Mouse (Mus musculus) skeletal muscle tissue, adult 2 months (tissue): Measurements from ENCODE around the gene Mipep.

Experiments
- DNase-seq: peaks from one replicate; pipeline ENCODE4 v3.0.0-alpha.2; 2012; ENCODE audit warnings: low read depth, low spot score

Mipep gene

DNA sequence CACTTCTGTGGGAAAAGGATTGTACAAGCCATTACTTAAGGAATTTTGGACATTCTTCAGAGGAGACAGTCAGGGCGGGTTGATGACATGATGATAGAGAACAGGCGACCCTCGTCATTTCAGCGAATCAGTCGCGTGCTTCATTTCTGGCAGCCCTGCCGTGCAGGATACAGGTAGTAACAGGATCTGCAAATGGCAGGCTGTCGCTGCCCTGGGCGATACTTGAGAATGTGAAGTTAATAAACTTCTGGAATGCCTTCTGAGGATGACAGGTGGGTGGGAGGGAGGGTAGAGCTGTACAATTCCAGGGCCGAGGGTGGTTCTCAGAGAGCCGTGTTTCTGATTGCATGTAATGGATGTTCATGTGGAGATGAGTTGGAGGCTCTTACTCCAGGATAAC is 82.0 kb downstream of the Mipep start:
- DNase-seq = no peak

DNA sequence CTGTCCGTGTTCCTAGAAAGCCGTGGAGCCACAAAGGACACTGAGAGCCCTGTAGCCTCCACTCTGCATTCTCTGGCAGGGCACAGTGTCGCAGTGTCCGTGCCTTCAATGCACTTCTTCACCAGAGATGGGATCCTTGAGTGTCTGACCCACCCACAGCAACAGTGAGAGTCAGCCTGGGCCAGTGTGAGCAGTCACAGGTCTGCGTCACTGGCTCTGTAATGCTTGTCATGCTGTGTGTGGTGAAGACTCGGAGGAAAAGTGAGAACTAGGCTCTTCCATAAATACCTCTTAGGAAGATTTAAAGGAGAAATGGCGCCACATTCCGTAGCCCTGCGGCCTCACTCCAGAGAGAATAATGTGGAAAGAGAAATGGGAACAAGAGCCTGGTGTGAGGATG is 84.0 kb downstream of the Mipep start:
- no peak for DNase-seq

DNA sequence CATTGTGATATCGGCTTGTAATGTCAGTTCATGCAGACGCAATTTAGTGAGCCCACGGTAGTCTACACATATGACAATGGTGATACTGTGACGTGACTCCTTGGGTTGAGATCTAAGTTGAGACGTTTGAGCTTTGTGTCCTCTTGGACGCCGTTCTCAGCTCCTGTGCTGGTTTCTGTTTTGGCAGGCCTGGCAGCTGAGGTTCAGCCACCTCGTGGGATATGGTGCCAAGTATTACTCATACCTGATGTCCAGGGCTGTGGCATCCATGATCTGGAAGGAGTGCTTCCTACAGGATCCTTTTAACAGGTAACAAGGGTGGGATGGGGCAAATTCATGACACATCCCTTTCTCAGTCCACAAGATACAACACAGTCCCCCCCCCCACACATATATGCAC is 87.5 kb downstream of the Mipep start:
- DNase-seq = no peak

DNA sequence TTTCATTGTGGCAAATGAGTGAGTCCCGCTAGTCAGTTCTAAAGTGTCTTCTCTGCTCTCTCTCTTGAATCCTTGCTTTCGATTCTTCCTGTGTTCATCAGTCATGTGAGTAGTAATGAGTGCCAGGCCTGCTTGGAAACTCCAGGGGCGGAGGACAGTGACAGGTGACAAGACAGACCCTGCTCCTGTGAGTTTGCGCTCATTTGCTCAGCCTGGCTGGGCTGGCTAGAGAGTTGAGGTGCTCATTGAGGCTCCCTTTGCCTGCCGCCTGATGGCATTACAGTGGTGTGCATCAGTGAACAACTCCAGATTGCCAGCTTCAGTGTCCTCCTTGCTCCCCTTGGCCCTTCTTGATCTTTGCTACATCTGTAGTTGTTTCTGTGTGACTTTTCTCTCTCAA is 97.7 kb downstream of the Mipep start:
- no peak for DNase-seq

DNA sequence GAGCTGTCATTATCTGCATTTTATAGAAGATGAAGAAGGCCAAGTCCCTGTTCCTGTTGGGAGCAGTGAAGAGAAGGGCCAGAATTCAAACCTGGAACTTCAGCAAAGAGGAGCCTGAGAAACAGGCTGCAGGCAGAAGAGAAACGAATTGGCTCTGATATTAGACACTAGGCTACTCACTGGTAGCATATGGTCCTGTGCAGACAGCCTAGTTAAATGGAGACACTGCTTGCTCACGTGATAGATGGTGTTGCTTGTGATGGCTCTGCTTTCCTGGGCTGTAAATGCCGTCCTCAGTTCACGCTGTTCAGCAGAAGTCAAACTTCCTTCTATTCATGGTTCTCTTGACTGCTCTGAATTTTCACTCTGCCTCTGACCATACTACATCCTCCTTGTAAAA is 98.3 kb downstream of the Mipep start:
- no peak for DNase-seq

DNA sequence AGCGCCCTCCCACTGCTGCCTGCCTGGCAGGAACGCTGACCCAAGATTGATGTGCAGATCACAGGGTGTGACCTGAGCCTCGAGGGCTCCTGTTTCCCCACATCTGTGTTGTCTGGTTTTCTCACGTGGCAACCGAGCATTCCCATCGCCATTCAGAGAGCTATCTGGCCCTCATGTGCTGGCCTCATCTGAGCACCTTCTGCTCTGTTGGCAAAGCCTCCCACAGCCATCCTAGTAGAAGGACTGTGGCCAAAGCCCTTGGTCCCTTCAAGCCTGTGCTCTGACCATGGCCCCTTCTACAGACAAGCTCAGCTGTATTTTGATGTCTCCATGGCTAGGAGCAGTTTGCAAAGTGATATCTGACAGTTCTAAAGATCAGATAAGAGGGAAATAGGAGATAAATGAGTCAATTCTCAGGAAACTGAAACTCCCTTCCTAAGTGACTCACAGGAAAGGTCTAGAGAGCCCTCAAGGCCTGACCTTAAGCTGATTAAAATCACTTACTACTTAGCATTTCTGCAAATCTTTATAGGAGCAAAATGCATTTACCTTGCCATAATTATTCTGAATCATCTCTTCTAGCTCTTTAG is 101.1 kb downstream of the Mipep start:
- no peak for DNase-seq

DNA sequence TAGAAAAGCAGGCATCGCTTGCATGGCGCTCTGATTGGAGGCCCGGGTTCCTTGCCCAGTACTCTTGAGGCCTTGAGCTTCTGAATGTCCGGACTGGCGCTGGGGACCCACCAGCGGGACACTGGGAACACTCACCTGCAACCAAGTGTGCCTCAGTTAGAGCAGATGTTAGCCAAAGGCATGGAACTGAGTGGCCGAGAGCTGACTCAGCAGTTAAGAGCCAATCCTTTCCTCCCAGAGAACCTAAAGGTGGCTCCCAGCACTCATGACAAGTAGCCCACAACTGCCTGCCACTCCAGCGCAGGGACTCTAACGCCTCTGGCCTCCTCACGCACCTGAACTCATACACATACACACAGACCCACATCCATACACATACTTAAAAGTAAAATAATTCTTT is 109.5 kb downstream of the Mipep start:
- DNase-seq = no peak

DNA sequence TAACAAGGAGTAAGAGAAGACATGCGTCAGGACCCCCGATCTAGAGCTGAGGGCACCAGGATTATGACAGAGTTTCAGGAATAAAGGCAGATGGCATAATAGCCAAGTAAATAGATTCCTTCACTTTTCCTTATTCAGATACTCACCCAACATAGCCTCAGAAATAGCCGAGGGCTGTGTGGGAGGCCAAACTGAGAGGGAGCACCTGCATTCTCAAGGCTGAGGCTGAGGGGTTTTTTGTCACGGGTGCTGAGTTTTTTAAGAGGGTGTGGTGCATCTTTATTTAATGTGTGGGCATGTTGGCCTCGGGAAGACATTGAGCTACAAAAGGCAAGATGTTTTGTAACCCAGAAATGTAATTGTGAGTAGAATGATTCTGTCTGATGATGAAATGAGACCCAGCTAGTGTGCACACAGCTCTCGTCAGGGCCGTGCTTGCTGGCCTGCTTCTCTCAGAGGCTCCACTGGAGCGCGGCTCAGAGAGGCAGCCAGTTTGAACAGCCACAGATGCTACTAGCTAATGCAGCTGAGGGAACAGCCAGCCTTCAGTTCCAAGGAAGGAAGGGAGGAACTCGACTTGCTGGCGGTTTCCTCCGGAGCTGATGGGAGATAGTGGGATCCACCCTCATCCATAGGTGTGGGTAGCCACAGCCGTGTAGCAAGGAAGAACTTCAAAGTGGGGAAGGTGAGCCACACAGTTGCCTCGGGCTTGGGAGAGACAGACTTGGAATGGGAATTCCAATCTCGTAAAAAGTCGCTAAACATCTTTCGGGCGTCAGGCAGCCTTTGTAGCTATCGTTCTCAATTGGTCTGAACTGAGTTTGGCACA is 111.0 kb downstream of the Mipep start:
- no peak for DNase-seq

DNA sequence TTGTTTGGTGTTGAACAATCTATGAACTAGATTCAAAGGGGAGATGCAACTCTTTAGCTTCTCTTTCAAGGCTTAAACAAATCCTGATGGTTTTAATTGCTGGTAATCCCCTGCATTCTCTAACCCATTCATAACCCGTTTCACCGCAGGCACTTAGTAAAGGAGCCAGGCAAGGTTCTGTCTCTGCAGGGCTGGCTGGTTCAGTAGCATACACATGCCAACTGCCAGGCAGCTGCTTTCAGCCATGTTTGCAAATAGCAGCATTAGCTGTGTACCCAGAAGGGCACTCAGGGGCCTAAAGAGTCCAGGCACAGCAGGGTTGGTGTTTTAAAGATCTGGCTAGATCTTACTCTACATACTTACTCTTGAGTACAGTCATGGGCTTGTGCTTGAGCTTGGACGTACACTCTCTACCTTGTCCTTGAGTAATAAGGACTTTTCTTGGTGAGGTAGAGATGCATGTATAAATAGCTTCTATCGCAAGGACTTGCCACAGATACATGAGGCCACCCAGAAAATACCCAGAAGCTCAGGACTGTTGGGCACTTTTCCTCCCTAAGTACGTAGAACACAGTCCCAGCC is 113.8 kb downstream of the Mipep start:
- DNase-seq = no peak

DNA sequence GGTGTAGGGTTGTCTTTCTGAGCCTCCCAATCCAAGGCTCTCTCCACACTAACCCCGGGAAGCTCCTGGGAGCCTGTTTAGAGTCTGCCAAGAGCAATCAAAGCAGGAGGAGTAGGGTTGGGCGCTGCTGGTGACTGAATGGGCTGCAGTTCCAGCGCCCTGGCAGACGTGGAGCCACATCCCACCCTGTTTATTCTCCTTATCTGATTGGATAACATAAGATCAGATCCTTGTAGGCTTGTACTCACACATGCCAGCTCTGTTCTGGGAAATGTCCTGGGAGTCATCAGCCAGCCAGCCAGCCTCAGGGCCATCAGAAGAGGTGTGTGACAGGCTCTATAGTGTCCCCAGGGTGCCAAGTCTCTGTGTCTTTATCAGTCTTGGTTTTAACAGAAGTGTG is 120.1 kb downstream of the Mipep start:
- DNase-seq = no peak

DNA sequence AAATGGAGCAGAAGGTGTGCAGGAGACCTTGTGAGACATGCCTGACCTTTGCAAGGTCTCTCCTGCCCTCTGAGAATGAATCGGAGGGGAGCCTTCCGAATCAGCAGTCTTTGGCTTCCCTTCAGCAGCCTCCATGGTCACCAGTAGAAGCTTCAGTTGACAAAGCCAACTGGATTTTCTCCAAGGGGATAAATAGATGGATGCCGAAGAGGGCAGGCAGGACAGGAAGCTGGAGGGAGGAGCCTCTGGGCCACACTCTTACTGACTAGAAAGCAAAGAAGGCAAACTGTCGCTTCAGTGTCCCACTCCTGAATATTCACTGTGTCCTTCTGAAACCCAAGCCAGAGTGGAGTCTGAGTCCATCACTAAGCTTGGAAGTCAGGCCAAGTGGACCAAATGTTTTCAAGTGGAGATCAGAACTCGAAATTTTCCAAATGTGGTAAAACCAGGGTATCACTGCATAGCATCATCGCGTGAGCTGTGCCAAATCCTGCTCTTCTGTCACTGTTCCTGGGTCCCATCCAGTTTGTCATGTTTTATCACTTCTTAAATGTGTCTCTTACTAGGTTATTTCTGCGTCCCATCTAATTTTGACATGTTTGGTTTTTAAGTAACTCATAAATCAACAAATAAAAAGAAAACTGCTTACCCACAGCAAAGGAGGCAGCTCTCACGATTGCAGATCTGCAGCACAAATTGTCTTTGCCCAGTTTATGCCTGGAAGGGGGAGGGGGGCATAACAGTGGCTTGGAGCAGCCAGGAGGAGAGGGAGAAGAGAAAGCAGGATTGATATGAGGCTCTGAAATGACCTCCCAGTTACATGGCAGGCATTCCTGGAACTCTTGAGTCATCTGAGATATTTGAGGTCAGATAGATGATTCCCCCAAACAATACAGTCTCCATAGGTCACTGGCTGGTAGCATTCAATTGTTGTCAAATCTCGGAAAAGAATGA is 122.3 kb downstream of the Mipep start:
- DNase-seq = peak; percentile 15

DNA sequence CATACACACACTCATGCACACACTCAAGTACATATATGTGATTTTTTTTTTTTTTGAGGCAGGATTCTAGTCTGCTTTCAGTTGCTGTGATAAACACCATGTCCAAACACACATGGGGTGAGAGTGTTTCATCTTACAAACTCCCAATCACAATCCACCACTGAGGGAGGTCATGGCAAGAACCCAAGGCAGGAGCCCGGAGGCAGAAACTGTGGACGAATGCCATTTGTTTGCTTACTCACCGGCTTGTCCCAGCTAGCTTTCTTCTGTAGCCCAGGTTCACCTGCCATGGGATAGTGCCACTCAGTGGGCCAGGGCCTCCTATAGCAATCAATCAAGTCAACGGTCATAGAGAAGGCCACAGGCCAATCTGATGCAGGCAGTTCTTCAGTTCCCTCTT is 125.0 kb downstream of the Mipep start:
- DNase-seq = no peak

DNA sequence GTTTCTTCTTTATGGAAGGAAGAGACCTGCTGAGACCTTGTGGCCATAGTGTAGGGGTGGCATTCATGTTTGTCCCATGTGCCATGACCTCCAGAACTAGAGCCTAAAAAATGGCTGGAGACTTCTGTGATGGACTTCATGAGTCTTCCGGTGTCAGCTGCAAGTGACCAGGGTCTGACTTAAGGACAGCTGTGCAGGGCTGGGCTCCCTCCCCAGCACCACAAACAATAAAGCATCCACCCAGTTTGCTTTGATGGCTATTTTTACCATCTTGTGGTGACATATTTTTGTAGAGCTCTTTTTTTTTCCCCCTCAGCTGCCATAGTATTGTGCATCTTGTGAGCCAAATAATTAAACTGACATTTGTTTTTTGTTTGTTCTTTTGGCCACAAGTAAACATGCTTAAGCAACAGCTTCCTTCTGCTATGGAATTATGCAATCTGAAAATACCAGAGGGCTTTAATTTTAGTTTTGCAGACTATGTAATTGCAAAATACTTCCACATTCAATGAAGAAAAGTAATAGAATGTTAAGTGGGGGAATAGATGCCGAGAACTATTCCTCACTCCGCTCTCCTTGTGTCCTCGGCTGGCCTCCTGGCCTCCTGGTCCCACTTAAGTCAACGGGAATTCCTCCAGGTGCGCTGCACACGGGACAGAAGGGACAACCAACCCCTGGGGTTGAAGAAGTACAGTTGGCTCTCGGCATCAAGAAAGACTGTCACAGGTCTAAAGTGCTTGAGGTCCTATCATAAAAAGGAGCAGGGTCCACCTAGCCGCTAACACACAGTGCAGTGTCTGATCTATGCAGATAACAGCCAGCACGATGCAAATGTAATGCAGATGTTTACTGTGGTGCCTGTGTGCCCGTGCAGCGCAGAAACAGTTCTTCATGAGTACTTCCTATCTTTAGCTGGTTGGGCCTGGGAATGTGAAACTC is 126.4 kb downstream of the Mipep start:
- DNase-seq = no peak

DNA sequence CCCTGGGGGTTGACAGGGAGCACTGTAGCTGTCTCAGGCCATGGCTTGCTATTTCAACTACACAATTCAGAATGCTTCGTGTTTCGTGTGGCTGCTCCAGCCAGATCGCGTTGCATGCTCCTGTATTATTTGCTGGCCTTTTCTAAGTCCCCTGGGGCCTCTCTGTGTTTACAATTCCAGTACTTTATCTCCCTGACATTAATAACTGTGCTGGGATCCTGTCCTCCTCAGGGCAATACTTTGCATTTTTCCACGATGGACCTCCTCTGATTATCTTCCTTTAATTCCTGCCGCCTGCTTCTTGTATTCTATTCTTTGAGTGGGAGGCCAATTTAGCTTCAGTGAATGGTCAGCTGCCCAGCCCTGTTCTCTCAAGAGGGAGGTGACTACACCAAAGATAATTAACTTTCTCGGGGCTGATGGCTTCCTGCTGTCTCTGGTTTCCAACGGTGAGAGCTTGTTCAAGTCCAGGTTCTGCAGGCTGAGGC is 128.7 kb downstream of the Mipep start:
- no peak for DNase-seq

DNA sequence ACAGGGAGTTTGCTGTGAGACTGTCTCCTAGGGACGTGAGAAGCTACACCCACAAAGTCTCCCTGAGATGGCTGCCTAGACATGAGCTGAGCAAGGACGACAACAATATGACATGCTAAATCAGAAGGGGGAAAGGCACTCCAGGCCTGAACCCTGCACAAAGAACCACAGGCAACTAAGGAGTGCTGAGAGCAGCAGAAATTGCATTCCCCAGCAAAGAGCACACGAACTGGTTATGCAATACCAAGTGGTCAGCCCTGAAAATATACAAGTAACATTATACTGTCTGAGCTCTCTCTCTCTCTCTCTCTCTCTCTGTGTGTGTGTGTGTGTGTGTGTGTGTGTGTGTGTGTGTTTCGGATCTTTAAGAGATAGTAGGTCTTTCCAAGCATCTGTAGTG is 132.3 kb downstream of the Mipep start:
- DNase-seq = peak; percentile 36

DNA sequence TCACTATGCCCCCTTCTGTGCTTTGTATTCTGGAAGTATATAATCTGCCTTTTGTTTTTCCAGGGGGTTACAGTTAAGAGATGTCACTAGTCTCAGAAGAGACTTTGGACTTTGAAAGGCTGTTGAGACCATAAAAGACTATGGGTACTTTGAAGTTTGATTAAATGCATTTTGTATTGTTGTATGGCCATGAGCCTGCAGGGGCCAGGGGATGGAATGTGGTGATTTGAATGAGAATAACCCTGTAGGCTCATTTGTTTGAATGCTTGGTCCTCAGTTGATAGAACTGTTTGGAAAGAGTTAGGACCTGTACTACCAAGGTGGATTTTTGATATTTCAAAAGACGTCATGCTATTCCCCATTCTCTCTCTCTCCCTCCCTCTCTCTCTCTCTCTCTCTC is 141.6 kb downstream of the Mipep start:
- DNase-seq = no peak

DNA sequence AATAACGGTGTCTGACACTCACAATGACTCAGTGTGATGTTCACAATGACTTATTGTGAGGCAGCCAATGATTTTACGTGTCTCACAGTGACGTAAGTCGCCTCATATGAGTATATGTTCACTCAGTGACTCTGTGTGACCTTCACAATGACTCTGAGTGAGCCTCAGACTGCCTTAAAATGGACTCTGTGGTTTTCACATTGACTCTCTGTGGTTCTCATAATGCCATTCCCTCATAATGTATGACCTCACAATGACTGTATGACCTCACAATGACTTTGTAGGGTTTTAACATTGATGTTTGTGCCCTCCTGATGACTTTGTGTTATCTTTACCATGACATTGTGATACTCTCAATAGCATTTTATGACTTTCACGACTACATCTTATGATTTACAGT is 151.3 kb downstream of the Mipep start:
- DNase-seq = no peak

DNA sequence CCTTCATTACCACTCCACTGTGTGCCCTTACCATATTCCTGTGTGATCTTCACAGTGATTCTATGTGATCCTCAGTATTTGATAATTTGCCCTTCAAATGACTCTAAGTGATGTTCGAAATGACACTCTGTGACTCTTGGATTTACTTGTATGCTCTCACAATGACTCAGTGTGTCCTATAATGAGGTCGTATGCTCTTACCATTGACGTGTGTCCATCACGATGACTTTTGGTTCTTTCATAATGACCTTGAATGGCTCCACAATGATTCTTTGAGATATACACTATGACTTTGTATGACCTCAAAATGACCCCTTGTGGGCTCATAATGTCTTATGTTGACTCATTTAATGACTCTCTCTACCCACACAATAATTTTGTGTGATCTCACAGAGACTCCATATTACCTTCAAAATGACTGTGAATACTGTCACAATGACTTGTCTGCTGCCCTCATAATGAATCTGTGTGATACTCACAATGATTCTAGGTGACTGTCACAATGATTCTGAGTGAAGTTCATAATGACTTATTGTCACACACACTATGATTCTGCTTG is 153.2 kb downstream of the Mipep start:
- no peak for DNase-seq
